Mouse (Mus musculus) erythroblast, embryonic 14.5 days (primary cell): ENCODE measurements around the gene Dapp1.

Experiments
- GATA1 ChIP-seq: IDR thresholded peaks from 2 replicates; pipeline ENCODE4 v1.6.1; 2012; ENCODE audit warnings: low read length, inconsistent platforms, mixed read lengths
- TAL1 ChIP-seq: IDR thresholded peaks from 3 replicates; pipeline ENCODE4 v1.6.1; 2012; ENCODE audit warnings: low read length, inconsistent platforms, mixed read lengths

GRCm38 (mm10) chr3:137969951-137970350 is 11.4 kb downstream of the Dapp1 start:
- no peak for TF ChIP-seq GATA1
- no peak for TF ChIP-seq TAL1
